Mouse (Mus musculus): Measurements from ENCODE around the gene Elovl2.

Elovl2 gene

DNA sequence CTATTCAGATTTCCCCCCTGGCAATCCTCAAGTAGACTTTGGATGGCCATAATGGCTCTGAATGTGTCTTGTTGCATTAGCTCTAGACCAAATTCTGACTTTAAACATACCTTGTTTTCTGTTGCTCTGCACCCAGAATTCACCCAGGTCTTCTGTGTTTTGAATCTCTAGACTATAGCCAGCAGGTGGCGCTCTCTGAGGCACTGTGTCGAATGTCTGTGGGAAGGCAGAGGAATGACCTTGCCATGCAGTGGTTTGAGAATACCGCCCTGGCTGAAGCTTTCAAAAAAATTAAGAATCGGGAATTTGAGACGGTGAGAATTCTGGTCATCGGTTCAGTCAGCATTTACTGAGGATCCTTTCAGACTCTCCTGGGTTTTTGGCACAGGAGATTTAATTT is 85.3 kb downstream of the Elovl2 start:
- DNase-seq = peak; percentile 75

Data from heart, adult 11 months (tissue).